Mouse (Mus musculus) embryo, embryonic 10.5 days (tissue): Measurements from ENCODE around the gene Adamts7.
A peak's percentile ranks its signal among the peaks of the same experiment; 100 is the strongest.

Experiments
- DNase-seq: peaks from one replicate; pipeline ENCODE4 v3.0.0-alpha.2; 2015; ENCODE audit warnings: low spot score

Gene Adamts7

DNA sequence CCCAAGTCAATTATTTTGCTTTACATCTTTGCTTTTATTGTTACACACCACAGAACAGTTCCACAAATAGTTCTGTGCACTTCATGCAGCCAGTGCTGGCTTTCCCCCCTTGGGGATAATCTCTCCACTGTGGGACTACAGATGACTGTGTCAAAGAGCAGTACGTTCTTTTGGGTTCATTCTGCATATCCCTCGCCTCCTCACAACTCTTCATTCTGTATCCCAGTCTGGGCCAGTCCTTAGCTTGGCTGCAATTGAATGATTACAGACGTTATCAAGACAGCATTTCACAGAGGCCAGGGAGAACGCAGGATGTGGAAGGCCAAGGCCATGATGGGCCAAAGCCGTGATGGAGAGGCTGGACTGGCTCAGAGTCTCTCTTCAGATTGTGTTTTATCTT lies 16.0 kb upstream of the Adamts7 start:
- no peak for DNase-seq

DNA sequence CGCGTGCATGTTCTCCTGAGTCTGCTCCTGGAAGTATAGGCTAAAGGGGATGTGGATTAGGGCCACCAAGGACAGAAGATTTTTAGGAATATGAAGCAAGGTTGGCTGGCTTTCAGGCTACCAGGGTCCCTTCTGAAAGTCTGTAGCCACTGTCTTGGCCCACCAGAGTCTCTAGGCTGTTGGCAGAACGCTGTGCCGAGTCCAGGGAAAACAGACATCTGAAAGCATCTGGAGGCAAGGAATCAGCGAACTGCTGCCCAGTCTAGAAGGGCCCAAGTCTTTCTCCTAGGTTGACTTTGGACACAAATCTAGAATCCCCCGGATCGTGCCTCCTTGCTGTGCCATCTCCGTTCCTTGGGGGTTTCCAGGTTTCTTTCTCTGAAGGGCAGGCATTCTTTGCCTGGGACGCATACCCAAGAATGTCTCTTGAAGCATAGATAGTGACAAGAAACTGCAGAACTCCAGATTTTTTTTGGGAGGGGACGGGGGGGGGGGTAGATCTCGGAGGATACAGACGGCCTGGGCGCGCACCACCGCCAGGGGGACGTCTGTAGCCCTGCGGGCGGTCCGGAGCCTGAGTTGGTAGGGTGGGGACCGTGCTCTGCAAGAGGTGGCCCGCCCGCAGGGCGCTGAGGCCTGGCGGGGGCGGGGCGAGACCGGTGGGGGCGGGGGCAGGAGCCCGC lies 485 bp upstream of the Adamts7 start:
- DNase-seq: peak; percentile 77

DNA sequence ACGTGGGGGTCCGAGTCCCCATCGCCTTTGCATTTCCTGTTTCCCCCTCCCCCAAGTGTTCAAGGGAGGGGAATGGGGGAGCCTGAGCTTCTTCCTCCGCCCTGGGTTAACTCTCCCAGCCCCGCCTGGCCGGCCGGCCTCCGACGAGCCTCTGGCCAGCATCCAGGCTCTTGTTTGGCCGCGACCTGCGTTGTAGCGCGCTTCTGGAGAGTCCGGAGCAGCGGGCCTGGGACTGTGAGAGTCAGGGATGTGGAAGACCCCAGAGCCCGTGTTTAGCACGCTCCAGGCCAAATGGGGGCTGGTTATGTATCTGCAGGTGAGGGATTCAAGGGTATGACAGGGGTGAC lies 853 bp downstream of the Adamts7 start:
- peak; percentile 67 for DNase-seq

DNA sequence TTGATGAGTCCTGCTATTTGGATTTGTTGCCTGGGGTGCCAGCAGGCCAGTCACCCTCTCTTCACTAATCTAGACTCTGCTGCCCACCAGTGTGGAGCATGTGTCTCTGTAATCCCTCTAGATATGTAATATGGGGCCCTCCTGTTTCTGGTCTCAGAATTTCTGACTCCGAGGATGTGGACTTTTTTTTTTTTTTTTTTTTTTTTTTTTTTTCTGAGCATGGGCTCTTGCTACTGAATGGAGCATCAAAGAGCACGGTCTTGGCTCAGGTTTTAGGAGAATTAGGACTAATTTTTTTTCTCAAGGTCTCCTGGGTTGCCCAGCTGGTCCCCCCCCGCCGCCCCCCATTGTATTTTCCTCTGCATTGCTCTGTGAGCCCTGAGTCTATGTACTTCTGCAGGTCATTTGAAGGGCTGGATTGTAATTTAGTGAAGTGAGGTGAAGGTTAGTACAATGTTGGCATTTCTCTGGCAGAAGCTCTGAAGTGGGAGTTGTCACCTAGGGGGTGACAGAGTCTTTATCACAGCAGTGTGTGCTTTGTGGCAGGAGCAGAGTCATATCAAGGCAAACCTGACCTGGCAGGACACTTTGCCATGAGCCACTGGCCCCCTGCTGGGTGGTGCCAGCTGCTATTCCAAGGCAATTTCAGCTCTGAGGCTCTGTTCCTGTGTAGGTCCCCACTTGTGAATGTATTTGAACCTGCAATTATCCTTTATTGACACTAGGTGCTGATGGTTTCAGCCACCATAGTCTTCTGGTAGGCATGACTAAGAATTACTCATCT lies 2.0 kb downstream of the Adamts7 start:
- no peak for DNase-seq

DNA sequence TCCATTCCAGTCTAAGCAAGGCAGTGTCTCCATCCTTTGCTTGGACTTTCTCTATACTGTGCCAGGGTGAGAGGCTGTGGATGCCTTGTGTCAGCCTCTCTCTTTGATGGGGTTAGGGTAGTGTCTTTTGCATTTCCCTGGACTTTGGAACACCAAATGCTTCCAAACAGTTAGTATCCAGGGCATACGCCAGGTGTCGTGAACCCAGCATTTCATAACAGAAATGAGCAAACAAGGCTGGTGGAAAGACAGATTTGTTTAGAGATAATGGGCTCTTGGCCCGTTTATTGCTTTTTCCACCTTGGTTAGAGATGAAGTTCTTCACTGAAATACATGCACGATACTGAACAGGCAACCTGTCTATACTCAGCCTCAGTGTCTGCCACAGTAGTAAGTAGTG lies 2.7 kb downstream of the Adamts7 start:
- no peak for DNase-seq

DNA sequence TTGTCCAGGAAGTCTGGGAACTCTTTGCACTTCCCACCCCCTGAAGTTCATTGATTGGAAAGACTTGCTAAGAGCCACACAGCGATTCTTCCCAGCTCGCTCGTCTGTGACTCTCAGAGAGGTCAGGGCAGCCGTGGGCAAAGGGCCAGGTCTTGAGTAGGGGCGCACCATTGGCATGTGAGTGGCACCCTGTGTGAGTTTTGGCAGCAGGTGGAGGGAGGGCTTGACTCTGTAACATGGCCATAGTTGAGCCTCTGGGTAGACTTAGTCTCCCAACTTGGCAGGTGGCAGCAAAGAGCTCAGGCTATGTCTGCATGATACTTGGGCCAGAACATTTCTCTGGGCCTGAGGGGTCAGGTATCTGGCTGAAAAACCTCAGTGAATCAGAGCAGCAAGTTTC lies 3.7 kb downstream of the Adamts7 start:
- no peak for DNase-seq

DNA sequence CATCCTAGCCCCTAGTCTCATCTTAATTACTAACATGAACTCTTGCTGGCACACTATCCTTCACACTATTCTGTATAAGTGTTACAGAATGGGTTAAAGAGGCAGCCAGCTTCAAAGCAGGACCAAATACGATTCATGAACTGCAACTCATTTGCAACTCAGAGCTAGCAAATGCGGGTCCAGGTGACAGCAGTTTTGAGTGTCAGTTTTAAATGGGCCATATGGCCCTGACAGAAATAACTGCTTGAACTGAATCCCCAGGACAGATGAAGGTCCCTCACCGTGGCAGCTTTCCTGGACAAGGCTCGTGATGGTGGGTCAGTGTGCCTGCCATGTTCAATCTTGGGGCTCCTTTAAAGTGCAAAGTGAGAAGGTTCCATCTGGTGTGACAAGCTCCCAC lies 7.1 kb downstream of the Adamts7 start:
- no peak for DNase-seq

DNA sequence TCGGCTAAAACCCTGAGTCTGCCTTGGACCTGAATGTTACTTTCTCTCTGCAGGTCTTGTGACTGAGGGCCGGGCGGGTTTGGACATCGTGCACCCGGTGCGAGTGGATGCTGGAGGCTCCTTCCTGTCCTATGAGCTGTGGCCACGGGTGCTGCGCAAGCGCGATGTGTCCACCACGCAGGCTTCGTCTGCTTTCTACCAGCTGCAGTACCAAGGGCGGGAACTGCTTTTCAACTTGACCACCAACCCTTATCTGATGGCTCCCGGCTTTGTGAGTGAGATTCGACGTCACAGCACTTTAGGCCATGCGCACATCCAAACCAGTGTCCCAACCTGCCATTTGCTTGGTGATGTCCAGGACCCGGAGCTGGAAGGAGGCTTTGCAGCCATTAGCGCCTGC lies 8.6 kb downstream of the Adamts7 start:
- no peak for DNase-seq

DNA sequence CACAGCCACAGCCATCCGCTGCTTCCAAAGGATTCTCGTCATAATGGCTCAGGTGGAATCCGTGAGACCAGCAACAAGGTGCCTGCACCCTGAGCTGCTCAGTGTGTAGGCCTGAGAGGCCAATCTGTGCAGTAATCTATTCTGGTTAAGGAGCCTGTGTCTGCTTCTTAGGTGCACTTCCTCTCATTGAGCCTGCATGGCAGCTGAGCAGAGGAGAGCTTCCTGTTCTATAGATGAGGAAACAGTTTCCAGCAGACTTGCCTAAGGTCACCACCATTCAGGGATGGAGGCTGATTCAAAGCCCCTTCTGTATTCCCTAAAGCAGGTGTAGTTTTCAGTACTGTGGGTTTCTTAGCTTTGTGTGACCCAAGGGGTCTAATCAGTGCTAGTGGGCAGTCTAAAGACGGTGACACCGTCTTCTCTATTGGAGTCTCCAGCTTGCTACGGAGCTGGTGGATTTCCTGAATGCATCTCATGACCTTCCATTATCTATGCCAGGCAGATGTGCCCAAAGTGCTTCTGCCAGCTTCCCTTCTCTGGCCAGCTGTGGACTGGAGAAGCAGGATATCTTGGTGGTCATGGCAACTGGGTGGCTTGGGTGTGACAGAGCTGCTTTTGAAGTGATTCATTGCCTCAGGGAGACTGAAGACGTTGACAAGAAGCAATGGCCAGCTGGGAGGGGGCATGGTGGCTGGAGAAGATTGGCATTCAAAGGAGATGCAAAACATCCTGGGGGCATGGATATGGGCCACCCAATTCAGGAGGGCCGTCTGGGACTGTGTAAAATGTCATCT lies 9.9 kb downstream of the Adamts7 start:
- no peak for DNase-seq

DNA sequence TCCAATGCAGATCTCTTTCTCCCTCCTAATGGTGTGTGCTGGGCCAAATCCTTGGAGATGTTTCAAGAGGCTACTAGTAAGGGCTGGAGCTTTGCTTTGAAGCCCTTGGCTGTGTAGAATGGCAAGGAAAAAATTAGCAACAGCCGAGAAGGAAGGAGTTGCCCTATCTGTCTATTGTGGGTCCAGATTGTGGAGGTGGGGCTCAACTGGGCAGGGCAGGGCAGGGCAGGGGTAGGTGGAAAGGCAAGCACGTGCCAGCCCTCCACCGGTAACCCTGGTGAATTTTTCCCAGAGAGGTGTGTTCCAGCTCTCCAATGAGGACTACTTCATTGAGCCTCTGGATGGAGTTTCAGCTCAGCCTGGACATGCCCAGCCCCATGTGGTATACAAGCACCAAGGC lies 10.5 kb downstream of the Adamts7 start:
- no peak for DNase-seq

DNA sequence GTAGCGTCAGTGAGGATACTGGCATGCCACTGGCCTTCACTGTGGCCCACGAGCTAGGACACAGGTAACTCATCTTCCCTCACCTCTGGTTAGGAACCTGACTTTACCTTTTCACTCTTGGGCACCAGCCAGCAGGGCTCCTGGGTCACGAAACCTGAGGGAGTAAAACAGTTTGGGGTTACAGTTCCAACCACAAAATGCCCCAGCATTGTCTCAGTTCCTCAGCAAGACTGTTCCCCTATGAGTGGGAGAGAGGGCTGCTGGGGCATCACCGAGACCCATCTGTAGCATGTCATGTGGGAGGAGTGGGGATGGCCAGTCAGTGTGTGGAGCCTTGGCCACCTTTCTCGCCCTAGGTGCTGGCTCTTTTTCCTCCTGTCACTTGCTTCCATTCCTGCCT lies 16.5 kb downstream of the Adamts7 start:
- DNase-seq: no peak

DNA sequence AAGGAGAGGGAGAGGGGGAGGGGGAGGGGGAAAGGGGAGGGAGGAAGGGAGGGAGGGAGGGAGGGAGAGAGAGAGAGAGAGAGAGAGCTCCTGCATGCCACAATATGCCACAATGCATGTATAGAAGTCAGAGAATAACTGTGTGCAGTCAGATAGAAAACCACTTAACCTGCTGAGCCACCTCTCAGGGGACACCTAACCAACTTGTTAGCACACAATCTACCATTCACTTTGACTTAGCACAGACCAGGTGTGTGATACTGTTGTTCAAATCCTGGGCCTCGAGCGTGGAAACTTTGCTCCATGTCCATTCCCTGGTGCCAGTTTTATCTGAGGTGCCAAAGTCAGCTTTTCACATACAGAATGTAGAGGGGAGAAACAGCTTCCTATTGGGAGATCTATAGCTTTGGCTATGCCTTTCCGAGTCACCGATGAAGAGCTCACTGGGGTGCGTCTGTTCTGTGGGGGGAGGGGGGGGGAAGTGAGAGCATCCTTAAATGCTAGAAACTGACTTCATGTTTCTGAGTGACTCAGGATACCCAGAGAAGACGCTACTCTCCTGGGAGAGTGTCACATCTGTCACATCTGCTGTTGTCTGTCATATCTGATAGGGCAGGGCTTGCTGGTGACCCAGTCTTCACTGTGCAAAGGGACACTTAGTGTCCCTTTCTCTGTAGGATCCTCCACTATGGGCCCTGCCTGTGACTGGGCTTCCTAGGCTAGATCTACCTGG lies 19.0 kb downstream of the Adamts7 start:
- DNase-seq: no peak

DNA sequence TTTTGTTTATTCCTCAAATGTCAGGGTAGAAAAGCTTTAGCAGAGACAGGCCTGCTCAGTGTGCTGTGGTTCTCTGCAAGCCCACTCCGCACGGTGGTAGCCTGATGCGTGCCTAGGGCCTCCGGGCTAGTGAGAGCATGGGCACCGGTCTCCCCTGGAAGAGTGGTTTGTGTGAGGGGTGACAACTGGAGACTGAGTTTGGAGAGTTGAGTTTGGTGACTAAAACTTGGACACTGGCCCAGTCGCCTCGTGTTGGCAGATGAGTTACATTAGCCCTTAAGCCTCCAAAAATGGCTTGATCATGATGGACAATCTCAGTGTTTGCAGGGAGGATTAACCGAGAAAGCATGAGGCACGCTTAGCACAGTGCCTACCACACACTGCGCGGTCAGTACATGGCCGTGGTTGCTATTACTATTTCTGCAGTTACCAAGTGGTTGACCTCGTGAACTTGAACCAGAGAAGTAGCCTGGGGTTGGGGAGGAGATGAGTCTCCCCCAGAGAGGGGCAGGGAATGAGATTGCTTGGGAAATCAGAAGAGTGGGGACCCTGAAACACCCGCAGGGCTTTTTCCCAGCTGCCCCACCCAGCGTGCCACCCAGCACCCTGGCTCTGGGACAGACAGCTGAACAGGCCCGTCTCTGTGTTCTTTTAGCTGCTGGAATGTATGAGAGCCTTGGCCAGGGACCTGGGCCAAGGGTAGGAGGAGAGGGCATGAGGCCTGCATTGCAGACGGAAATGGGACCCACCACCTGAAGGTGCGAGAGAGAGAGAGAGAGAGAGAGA lies 20.0 kb downstream of the Adamts7 start:
- DNase-seq: no peak

DNA sequence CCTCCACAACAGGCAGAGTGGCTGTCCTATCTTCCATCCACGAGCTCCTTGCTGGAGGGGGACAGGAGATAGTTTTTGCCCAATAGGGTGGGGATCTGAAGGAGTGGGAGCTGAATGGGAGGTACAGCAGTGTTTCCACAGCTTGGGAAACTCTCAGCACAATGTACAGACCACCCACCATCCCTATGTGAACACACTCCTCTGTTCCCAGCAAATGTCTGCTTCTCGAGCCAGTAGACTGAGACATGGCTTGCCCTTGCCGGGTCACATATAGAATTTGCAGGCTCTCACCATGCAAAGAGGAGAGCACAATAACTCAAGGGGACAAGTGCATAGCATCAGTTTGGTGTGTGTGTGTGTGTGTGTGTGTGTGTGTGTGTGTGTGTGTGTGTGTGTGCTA lies 20.7 kb downstream of the Adamts7 start:
- DNase-seq: no peak

DNA sequence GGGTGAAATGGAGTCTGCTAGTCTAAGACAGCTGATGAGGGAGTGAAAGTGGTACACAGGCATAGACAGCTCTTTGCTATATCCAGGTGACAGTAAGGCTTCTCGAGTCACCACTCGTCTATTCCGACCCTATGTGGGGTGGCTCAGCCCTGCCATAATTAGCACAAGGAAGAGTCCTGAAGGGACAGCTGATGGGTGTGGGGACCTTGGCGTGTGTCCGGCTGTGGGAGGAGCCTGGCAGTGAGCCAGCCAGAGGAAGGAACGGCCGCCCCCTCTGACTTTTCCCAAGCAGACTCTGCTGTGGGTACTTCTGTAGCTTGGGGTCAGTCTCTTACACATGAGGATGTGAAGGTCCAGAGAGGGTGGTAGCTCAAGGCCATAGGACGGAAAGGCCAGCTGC lies 21.2 kb downstream of the Adamts7 start:
- no peak for DNase-seq

DNA sequence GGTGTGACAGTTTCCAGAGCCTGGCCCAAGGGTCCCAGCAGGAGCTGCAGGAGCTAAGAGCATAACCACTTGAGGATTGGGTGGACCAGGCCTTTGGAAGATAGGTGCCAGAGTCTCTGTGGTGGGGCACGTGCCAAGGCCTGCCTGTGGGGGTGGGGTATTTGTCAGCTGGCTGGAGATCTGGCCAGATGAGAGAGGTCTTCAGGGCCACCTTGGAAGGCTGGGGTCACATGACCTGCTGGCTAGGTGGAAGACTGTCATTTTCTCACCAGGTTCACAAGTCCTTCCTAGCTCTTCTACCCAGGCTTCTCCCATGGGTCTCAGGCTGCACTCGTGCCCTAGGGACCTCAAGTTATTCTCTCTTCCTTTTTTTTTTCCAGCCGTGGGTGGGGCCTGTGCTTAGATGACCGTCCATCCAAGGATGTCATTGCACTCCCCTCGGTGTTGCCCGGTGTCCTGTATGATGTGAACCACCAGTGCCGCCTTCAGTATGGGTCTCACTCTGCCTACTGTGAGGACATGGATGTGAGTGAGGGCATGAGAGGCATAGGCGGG lies 22.6 kb downstream of the Adamts7 start:
- no peak for DNase-seq

DNA sequence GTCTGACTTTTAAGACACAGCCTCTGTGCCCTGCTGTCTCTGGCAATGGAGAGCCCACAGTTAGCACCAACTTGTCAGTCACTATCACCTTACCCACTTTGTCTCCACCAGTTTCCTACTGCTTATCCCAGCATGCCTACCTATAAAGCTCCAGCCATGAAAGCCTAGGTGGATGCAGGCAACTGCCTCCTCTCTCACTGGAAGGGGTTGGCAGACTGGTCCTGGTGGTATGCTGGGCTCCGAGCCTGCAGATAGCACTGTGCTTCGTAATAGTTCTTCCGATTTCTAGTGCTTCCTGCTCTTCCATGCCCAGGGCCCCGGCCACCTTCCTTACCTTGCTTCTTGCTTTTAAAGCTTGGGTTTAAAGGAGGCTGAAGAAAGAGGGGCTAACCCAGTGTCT lies 26.0 kb downstream of the Adamts7 start:
- DNase-seq: no peak

DNA sequence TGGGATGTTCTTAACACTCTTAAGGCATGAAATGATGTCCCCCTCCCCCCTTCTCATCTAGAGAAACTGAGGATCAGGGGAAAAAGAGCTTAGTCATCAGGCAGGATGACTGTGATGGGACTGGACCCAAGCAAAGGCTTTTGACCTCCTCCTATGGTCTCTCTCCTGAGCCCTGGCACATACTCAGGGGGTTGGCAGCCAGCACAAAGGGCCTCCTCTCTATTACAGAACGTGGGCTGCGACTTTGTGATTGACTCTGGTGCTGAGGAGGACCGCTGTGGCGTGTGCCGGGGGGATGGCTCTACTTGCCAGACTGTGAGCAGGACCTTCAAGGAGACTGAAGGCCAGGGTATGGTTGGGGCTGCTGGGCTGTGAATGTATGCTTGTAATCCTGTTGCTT lies 26.5 kb downstream of the Adamts7 start:
- no peak for DNase-seq

DNA sequence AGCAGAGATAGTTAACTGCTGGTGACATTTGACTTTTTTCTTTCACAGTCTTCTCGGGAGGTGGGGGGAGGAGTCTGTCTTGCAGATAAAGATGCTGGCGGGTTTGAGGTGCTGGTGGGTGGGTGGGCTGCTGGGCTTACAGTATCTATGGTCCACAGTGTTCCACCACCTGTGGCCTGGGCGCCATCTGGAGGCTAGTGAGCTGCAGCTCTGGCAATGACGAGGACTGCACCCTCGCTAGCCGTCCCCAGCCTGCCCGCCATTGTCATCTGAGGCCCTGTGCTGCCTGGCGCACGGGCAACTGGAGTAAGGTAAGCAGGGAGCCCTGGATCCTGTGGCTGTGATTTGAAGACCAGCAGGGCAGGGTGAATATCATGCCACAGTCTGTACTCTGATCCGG lies 32.1 kb downstream of the Adamts7 start:
- DNase-seq: no peak

DNA sequence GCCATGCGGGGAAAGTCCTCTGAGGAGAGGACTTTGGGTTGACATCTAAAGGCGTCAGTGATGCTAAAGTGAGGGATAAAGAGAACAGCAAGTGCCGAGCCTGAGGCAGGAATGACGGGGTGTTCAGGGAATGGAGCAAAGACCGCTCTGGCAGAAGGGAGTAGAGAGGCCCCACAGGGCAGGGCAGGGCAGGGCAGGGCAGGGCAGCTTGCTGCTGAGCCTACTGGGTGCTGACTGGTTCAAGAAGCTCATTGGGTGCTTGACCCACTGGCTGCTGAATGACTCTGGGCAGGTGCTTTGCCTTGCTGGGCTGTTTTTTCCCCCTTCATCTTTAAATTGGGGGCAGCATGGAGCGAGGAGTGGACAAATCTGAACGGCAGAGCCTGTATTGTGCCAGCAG lies 33.4 kb downstream of the Adamts7 start:
- no peak for DNase-seq

DNA sequence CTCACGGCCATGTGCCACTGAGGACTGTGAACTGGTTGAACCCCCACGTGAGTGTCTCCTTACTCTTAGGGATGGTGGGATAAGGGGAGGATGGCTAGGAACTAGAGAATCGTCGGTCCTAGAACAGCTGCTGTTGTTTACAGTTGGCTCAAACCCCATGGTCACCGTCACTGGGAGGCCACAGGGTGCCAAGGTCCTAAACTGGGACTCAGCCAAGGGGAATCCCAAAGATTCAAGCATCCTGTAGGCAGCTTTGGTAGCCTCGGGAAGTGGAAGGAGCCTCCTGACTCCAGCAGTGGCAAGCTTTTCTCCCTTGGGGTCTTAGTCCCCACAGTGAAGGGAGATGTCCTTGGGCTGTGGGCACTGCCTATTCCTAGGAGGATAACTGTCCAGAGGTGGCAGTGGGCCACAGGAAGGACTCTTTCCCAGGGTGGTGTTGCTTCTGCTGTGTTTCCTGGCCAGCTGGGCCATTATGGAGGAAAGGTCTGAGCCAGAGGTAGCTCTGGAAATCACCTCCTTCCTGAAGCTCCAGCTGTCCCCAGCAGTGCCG lies 34.3 kb downstream of the Adamts7 start:
- DNase-seq: no peak
